Mouse (Mus musculus): ENCODE data around the gene Mepce. TPM values are rescaled to one million over a fixed set of nuclear protein-coding genes. Genes with fewer than 3 reads are reported as not detected.

The Mepce gene
- total and polyA plus RNA-seq, 3 experiments, result 32.7 to 43.7 (median 37.3) TPM

DNA sequence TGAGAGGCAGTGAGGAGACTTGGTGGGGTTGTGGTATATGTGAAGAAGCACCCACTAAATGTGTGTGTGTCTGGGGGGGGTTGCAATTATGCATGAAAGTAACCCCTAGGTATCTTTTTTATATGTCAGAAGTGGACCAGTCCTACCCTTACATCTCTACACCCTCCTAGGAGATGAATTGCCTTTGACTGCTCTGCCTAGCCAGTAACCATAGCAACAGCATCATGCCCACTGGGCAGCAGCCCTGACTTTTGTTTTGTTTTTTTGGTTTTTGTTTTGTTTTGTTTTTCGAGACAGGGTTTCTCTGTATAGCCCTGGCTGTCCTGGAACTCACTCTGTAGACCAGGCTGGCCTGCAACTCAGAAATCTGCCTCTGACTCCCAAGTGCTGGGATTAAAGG is 19.0 kb downstream of the Mepce start:
- no peak for DNase-seq (ENCODE audit: extremely low read depth)
- Histone ChIP-seq H3K4me3 (replicated peaks in 1 of 3; ENCODE audit: low read depth in 2 of 3, low read length in 2 of 3, poor library complexity in 1 of 3) (no peak overlapping the region), H3K9ac (ENCODE audit: insufficient read depth, low read depth) (no peak overlapping the region), H3K27me3 (replicated peaks) (no peaks in the 10 kb centered on the region), H3K4me2 (ENCODE audit: insufficient read depth, low read depth, poor library complexity, severe bottlenecking) (no peak overlapping the region), H3K4me1 (ENCODE audit: control insufficient read depth in 1 of 2, insufficient read depth in 2 of 2) (peaks cover 3 to 4% of the 10 kb centered on the region in 2 experiments; a peak in 1 of 4 replicates), H3K9me3 (replicated peaks; ENCODE audit: low read length) (peaks cover 2% of the 10 kb centered on the region), H3K36me3 (replicated peaks in 1 of 2; ENCODE audit: control insufficient read depth in 1 of 2, insufficient read depth in 1 of 2, low read length in 1 of 2) (peaks cover 0 to 4% of the 10 kb centered on the region in 2 experiments), H3K79me2 (replicated peaks; ENCODE audit: control insufficient read depth, extremely low read depth, insufficient read depth, poor library complexity, severe bottlenecking) (no peaks in the 10 kb centered on the region), H3K27ac (ENCODE audit: insufficient read depth, low read depth) (no peak overlapping the region)
- TF ChIP-seq RCOR1 (conservative IDR thresholded peaks at IDR 0.05; ENCODE audit: low read depth, low read length) (no peak), ZC3H11A (IDR thresholded peaks at IDR 0.05; ENCODE audit: low read depth, low read length) (no peak), ZMIZ1 (IDR thresholded peaks at IDR 0.05; ENCODE audit: low read depth, low read length) (no peak), CTCF (conservative IDR thresholded peaks at IDR 0.05 in 1 of 2, IDR thresholded peaks at IDR 0.05 in 1 of 2; ENCODE audit: low read depth in 2 of 2, low read length in 2 of 2) (no peak), USF2 (conservative IDR thresholded peaks at IDR 0.05; ENCODE audit: low read depth, low read length) (no peak), JUND (conservative IDR thresholded peaks at IDR 0.05; ENCODE audit: low read depth, low read length) (no peak), ELF1 (IDR thresholded peaks at IDR 0.05; ENCODE audit: low read depth, low read length) (no peak), MEF2A (IDR thresholded peaks at IDR 0.05; ENCODE audit: borderline replicate concordance, low read depth, low read length) (no peak), PAX5 (IDR thresholded peaks at IDR 0.05; ENCODE audit: low read length) (no peak), GABPA (IDR thresholded peaks at IDR 0.05; ENCODE audit: insufficient replicate concordance, low read depth, low read length) (no peak), ZKSCAN1 (IDR thresholded peaks at IDR 0.05; ENCODE audit: borderline replicate concordance, low read depth, low read length) (no peak)
- dilution Hi-C loops (cut with MboI; ENCODE audit: extremely low pct_ligation_motif_present, extremely low pct_unique_long_range_greater_than_20kb, low sequenced_read_pairs), result no loop called here
- in situ Hi-C loops (cut with MboI; ENCODE audit: low pct_ligation_motif_present, low pct_unique_long_range_greater_than_20kb, low sequenced_read_pairs), result loop anchor here (25.0 kb wide), 1 partner anchor 256 kb away; the partner anchor contains the start of genes Gigyf1 and Pop7

- peak; percentile 45 for DNase-seq (ENCODE audit: extremely low read depth)
- no peak overlapping the region for H3K9ac ChIP-seq (ENCODE audit: insufficient read depth, low read depth)
- peaks cover 3 to 4% of the 10 kb centered on the region in 2 experiments; a peak in 1 of 4 replicates for H3K4me1 ChIP-seq (ENCODE audit: control insufficient read depth in 1 of 2, insufficient read depth in 2 of 2)
- H3K36me3 ChIP-seq (replicated peaks in 1 of 2; ENCODE audit: control insufficient read depth in 1 of 2, insufficient read depth in 1 of 2, low read length in 1 of 2), result peaks cover 0 to 8% of the 10 kb centered on the region in 2 experiments
- in situ Hi-C loops (cut with MboI; ENCODE audit: low pct_ligation_motif_present, low pct_unique_long_range_greater_than_20kb, low sequenced_read_pairs) (loop anchor here (25.0 kb wide), 1 partner anchor 254 kb away; the partner anchor contains the start of genes Gigyf1 and Pop7), dilution Hi-C loops (cut with MboI; ENCODE audit: extremely low pct_ligation_motif_present, extremely low pct_unique_long_range_greater_than_20kb, low sequenced_read_pairs) (no loop called here)
- no peak overlapping the region for H3K4me2 ChIP-seq (ENCODE audit: insufficient read depth, low read depth, poor library complexity, severe bottlenecking)
- TF ChIP-seq MYC (IDR thresholded peaks at IDR 0.05; ENCODE audit: low read depth, low read length) (no peak), CHD1 (IDR thresholded peaks at IDR 0.05; ENCODE audit: low read depth, low read length) (no peak), NRF1 (IDR thresholded peaks at IDR 0.05; ENCODE audit: low read depth, low read length) (no peak), RAD21 (IDR thresholded peaks at IDR 0.05; ENCODE audit: low read depth, low read length) (peak; percentile 48), MEF2A (IDR thresholded peaks at IDR 0.05; ENCODE audit: borderline replicate concordance, low read depth, low read length) (no peak), HCFC1 (IDR thresholded peaks at IDR 0.05; ENCODE audit: low read depth, low read length) (no peak), SMC3 (IDR thresholded peaks at IDR 0.05; ENCODE audit: low read depth, low read length) (peak; percentile 50), CHD2 (IDR thresholded peaks at IDR 0.05; ENCODE audit: low read length) (peak; percentile 77), CTCF (conservative IDR thresholded peaks at IDR 0.05 in 1 of 2, IDR thresholded peaks at IDR 0.05 in 1 of 2; ENCODE audit: low read depth in 2 of 2, low read length in 2 of 2) (peak; percentile 58 to 65)
- no peaks in the 10 kb centered on the region for H3K79me2 ChIP-seq (replicated peaks; ENCODE audit: control insufficient read depth, extremely low read depth, insufficient read depth, poor library complexity, severe bottlenecking)
- peaks cover 2% of the 10 kb centered on the region for H3K9me3 ChIP-seq (replicated peaks; ENCODE audit: low read length)
- no peaks in the 10 kb centered on the region for H3K27me3 ChIP-seq (replicated peaks)
- no peak overlapping the region for H3K4me3 ChIP-seq (replicated peaks in 1 of 3; ENCODE audit: low read depth in 2 of 3, low read length in 2 of 3, poor library complexity in 1 of 3)
- H3K27ac ChIP-seq (ENCODE audit: insufficient read depth, low read depth), result no peak overlapping the region
Measured at GRCm38 (mm10) chr5:137766270-137766669, 21.2 kb downstream of the Mepce start.

All from CH12.LX (cell line).